Mouse (Mus musculus) heart, postnatal 0 days (tissue): ENCODE results near the gene Six5.

ENCODE experiments used
- CTCF ChIP-seq: IDR thresholded peaks from 2 replicates; pipeline ENCODE4 v1.5.1; 2016; ENCODE audit warnings: antibody characterized with exemption, control low read depth, low read depth
- EP300 ChIP-seq: IDR thresholded peaks from 2 replicates; pipeline ENCODE4 v1.6.1; 2016; ENCODE audit warnings: antibody characterized with exemption, low read depth

GRCm38 (mm10) chr7:19067935-19068334, 26.5 kb upstream of the Six5 start:
- TF ChIP-seq EP300 (no peak), CTCF (no peak)
